Mouse (Mus musculus): ENCODE results near the gene Cdkn1a. TPM values are rescaled to one million over a fixed set of nuclear protein-coding genes. Genes with fewer than 3 reads are reported as not detected.

The Cdkn1a gene
- polyA plus RNA-seq, 1 experiment: 2,069 TPM

GRCm38 (mm10) chr17:29062119-29063035, 28.4 kb upstream of the Cdkn1a start:
- H3ac ChIP-seq (ENCODE audit: control insufficient read depth, insufficient read length): peak overlapping the region; percentile 6
- no peaks in the 10 kb centered on the region for H3K79me2 ChIP-seq (ENCODE audit: control insufficient read depth, insufficient read depth)
- peak overlapping the region; percentile 11 for H3K4me3 ChIP-seq
- peak in 1 of 3 experiments; percentile 68 for TF ChIP-seq MYOG (IDR thresholded peaks at IDR 0.05; ENCODE audit: control insufficient read depth in 1 of 3, insufficient read depth in 1 of 3, insufficient read length in 2 of 3, low read depth in 2 of 3)
- TF ChIP-seq POLR2A (IDR thresholded peaks at IDR 0.05; ENCODE audit: insufficient read length, low read depth): peak; percentile 43
- peak; percentile 45 for TF ChIP-seq TCF12 (IDR thresholded peaks at IDR 0.05; ENCODE audit: insufficient read depth, poor library complexity, severe bottlenecking)
- TF ChIP-seq POLR2AphosphoS2 (IDR thresholded peaks at IDR 0.05; ENCODE audit: insufficient read length, low read depth): peak; percentile 49
- TF ChIP-seq MYOD1 (IDR thresholded peaks at IDR 0.05; ENCODE audit: control insufficient read depth in 1 of 3, insufficient read length in 2 of 3, low read depth in 2 of 3): peak in 2 of 3 experiments; percentile 65
- TF ChIP-seq SRF (IDR thresholded peaks at IDR 0.05; ENCODE audit: control insufficient read depth, insufficient read length, low read depth): no peak
- peak overlapping the region; percentile 82 for H3K4me2 ChIP-seq (ENCODE audit: low read depth)
- H3K36me3 ChIP-seq (ENCODE audit: control insufficient read depth, insufficient read depth): no peaks in the 10 kb centered on the region
- no peaks in the 10 kb centered on the region for H3K27me3 ChIP-seq (ENCODE audit: control insufficient read depth, insufficient read depth, insufficient read length)

DNA sequence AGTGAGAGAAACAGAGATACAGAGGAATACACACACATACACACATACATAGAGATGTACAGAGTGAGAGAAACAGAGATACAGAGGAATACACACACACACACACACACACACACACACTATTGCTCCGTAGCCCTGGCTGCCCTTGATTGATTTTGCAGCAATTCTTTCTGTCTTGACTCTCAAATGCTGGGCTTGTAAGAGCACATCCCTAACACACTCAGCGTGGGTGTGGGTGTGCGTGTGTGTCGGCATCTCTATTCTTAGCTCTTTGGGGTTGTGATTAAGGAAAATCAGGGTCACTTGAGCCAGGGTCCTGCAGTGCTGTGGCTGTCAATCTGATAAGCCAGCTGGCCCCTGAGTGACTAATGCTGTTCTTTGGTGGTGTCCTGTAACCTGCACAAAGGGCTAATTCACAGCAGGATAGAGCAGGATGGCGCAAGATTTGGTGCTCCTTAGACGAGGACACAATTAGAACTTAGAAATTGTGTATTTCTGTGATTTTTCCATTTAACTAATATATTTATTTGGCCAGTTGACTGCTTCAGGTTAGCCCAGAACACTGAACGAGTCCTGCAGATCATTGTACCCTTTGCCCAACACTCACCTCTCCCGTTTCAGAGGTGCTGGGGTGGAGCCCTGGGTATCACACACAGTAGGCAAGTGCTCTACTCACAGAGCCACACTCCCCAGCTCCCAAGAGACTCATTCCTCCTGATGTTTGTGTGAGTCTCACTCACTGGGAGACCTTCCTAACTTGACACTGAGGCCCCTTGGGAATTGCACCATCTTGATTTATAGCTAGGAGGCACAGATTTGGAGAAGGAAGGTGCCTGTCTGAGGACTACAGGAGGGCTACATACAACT, 27.4 kb upstream of the Cdkn1a start:
- Histone ChIP-seq H3K79me2 (ENCODE audit: control insufficient read depth, insufficient read depth) (no peaks in the 10 kb centered on the region), H3K36me3 (ENCODE audit: control insufficient read depth, insufficient read depth) (no peaks in the 10 kb centered on the region), H3K4me3 (peak overlapping the region; percentile 11), H3K4me2 (ENCODE audit: low read depth) (peak overlapping the region; percentile 82), H3K27me3 (ENCODE audit: control insufficient read depth, insufficient read depth, insufficient read length) (no peaks in the 10 kb centered on the region), H3ac (ENCODE audit: control insufficient read depth, insufficient read length) (peak overlapping the region; percentile 6)
- TF ChIP-seq TCF12 (IDR thresholded peaks at IDR 0.05; ENCODE audit: insufficient read depth, poor library complexity, severe bottlenecking) (peak; percentile 63), CEBPB (IDR thresholded peaks at IDR 0.05; ENCODE audit: insufficient read depth, poor library complexity, severe bottlenecking) (peak; percentile 91), SRF (IDR thresholded peaks at IDR 0.05; ENCODE audit: control insufficient read depth, insufficient read length, low read depth) (no peak), POLR2AphosphoS2 (IDR thresholded peaks at IDR 0.05; ENCODE audit: insufficient read length, low read depth) (no peak), TCF3 (IDR thresholded peaks at IDR 0.05; ENCODE audit: insufficient read length, low read depth) (peak; percentile 64), E2F4 (IDR thresholded peaks at IDR 0.05; ENCODE audit: insufficient read depth) (no peak), POLR2A (IDR thresholded peaks at IDR 0.05; ENCODE audit: insufficient read length, low read depth) (peak; percentile 44), USF1 (IDR thresholded peaks at IDR 0.05; ENCODE audit: low read depth) (no peak), MYOD1 (IDR thresholded peaks at IDR 0.05; ENCODE audit: control insufficient read depth in 1 of 3, insufficient read length in 2 of 3, low read depth in 2 of 3) (peak; percentile 62 to 94 (median 87)), MYOG (IDR thresholded peaks at IDR 0.05; ENCODE audit: control insufficient read depth in 1 of 3, insufficient read depth in 1 of 3, insufficient read length in 2 of 3, low read depth in 2 of 3) (peak; percentile 47 to 93 (median 56)), REST (IDR thresholded peaks at IDR 0.05; ENCODE audit: insufficient read depth, insufficient read length) (no peak), MAX (IDR thresholded peaks at IDR 0.05; ENCODE audit: low read depth) (no peak)

DNA sequence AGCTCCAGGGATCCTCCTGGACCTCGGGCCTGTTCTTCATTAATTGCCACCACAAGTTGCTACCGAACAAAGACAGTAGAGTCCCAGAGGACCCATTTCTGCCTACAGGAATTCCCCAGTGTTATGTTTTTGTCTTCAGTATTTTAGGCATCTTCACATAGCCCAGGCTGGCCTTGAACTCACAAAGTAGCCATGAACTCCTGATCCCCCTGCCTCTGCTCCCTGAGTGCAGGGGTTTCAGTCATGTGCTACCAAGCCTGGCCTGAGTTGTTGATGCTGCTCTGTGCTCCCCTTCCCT, 26.8 kb upstream of the Cdkn1a start:
- Histone ChIP-seq H3K4me3 (no peak overlapping the region), H3K4me2 (ENCODE audit: low read depth) (peak overlapping the region; percentile 82), H3K27me3 (ENCODE audit: control insufficient read depth, insufficient read depth, insufficient read length) (no peaks in the 10 kb centered on the region), H3ac (ENCODE audit: control insufficient read depth, insufficient read length) (no peak overlapping the region), H3K79me2 (ENCODE audit: control insufficient read depth, insufficient read depth) (no peaks in the 10 kb centered on the region), H3K36me3 (ENCODE audit: control insufficient read depth, insufficient read depth) (no peaks in the 10 kb centered on the region)
- no peak for TF ChIP-seq MAX (IDR thresholded peaks at IDR 0.05; ENCODE audit: low read depth)

DNA sequence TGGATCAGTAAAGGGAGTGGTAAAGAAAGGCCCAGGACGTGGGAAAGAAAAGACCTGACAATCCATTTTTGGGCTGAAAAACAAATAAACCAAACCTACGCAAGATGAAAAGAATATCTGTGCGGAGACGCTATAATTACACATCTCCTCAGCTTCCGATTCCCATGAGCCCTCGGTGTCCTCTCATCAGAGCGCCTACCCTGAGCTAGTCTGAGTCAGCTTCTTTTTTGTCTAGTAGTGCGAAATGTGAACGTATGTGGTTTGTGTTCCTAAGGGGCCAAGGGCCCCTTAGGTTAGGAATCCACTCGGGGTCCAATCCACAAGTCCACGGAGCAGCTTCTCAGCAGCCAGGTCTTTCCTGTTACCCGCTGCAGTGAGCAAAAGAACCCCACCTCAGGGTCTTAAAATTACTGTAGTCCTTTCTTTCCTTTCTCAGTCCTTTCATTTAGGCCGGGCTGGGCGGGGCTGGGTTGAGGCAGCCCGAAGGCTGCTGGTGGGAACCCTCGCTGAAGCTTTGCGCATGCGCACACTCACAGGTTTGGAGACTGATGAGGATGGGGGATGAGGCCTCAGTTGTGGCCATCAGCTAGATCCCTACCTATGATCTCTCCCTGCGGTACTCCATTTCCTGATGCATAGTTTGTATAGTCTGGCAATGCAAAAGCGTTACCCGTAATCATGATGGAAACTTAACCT, 25.4 kb upstream of the Cdkn1a start:
- Histone ChIP-seq H3K36me3 (ENCODE audit: control insufficient read depth, insufficient read depth) (no peaks in the 10 kb centered on the region), H3K4me2 (ENCODE audit: low read depth) (no peak overlapping the region), H3ac (ENCODE audit: control insufficient read depth, insufficient read length) (no peak overlapping the region), H3K4me3 (no peak overlapping the region), H3K79me2 (ENCODE audit: control insufficient read depth, insufficient read depth) (no peaks in the 10 kb centered on the region), H3K27me3 (ENCODE audit: control insufficient read depth, insufficient read depth, insufficient read length) (no peaks in the 10 kb centered on the region)
- no peak for TF ChIP-seq SRF (IDR thresholded peaks at IDR 0.05; ENCODE audit: control insufficient read depth, insufficient read length, low read depth)
- no peak for TF ChIP-seq CEBPB (IDR thresholded peaks at IDR 0.05; ENCODE audit: insufficient read depth, poor library complexity, severe bottlenecking)
- no peak for TF ChIP-seq TCF12 (IDR thresholded peaks at IDR 0.05; ENCODE audit: insufficient read depth, poor library complexity, severe bottlenecking)
- no peak for TF ChIP-seq MYOD1 (IDR thresholded peaks at IDR 0.05; ENCODE audit: control insufficient read depth in 1 of 3, insufficient read length in 2 of 3, low read depth in 2 of 3)
- no peak for TF ChIP-seq POLR2A (IDR thresholded peaks at IDR 0.05; ENCODE audit: insufficient read length, low read depth)
- no peak for TF ChIP-seq E2F4 (IDR thresholded peaks at IDR 0.05; ENCODE audit: insufficient read depth)
- TF ChIP-seq USF1 (IDR thresholded peaks at IDR 0.05; ENCODE audit: low read depth): no peak
- TF ChIP-seq MYOG (IDR thresholded peaks at IDR 0.05; ENCODE audit: control insufficient read depth in 1 of 3, insufficient read depth in 1 of 3, insufficient read length in 2 of 3, low read depth in 2 of 3): no peak
- no peak for TF ChIP-seq TCF3 (IDR thresholded peaks at IDR 0.05; ENCODE audit: insufficient read length, low read depth)
- no peak for TF ChIP-seq MAX (IDR thresholded peaks at IDR 0.05; ENCODE audit: low read depth)
- TF ChIP-seq POLR2AphosphoS2 (IDR thresholded peaks at IDR 0.05; ENCODE audit: insufficient read length, low read depth): no peak
- no peak for TF ChIP-seq REST (IDR thresholded peaks at IDR 0.05; ENCODE audit: insufficient read depth, insufficient read length)
